Mouse (Mus musculus) frontal cortex, adult 2 months (tissue): Measurements from ENCODE around the gene Olfr495. TPM values are rescaled to one million over a fixed set of nuclear protein-coding genes. Genes with fewer than 3 reads are reported as not detected.

Experiments
- DNase-seq, 2 experiments: peaks; one replicate each; pipeline ENCODE4 v3.0.0; 2022; ENCODE audit warnings: low spot score in 1 of 2; ENCODE audit errors: extremely low spot score in 1 of 2
- polyA plus RNA-seq: library from polyadenylated mRNA; depleted of rRNA; stranded (reverse); fragments of >200 nt; gene quantifications from 2 replicates; pipeline ENCODE4 v1.2.3, GENCODE M21; 2012; rRNA removed

Gene Olfr495
- not detected in 2 replicates for polyA plus RNA-seq

- no peak for DNase-seq
Measured at GRCm38 (mm10) chr7:108392867-108393266, at the start of gene Olfr495. Olfr495 (plus strand) TSS chr7:108393167.

- DNase-seq, result no peak
Measured at GRCm38 (mm10) chr7:108346879-108347278, 46.1 kb upstream of the Olfr495 start, which contains the start of gene Olfr493. Olfr493 (minus strand) TSS chr7:108346979.

GRCm38 (mm10) chr7:108365035-108365434, 27.9 kb upstream of the Olfr495 start, which contains the start of gene Olfr494:
Olfr494 (plus strand) TSS chr7:108365335.
- DNase-seq, result no peak

- DNase-seq, result no peak
Measured at GRCm38 (mm10) chr7:108420121-108420520, 27.2 kb downstream of the Olfr495 start, which contains the start of gene Olfr497. Olfr497 (plus strand) TSS chr7:108420421.

Other genes with a start within 250 kb of the Olfr495 start
- not detected in 2 replicates for gene Olfr485, start 233.3 kb upstream of the Olfr495 start, polyA plus RNA-seq
- not detected in 2 replicates for gene Olfr486, start 220.4 kb upstream of the Olfr495 start, polyA plus RNA-seq
- gene Olfr487, start 178.5 kb upstream of the Olfr495 start, polyA plus RNA-seq, result not detected in 2 replicates
- gene Olfr488, start 134.8 kb upstream of the Olfr495 start, polyA plus RNA-seq, result not detected in 2 replicates
- gene Olfr490, start 104.2 kb upstream of the Olfr495 start, polyA plus RNA-seq, result not detected in 2 replicates
- not detected in 2 replicates for gene Olfr491, start 79.7 kb upstream of the Olfr495 start, polyA plus RNA-seq
- not detected in 2 replicates for gene Olfr492, start 69.5 kb upstream of the Olfr495 start, polyA plus RNA-seq
- gene Olfr493, start 46.2 kb upstream of the Olfr495 start, polyA plus RNA-seq, result not detected in 2 replicates
- gene Olfr494, start 27.8 kb upstream of the Olfr495 start, polyA plus RNA-seq, result not detected in 2 replicates
- gene Olfr497, start 27.3 kb downstream of the Olfr495 start, polyA plus RNA-seq, result not detected in 2 replicates
- not detected in 2 replicates for gene Olfr498, start 72.2 kb downstream of the Olfr495 start, polyA plus RNA-seq
- 0.13 TPM in 1 of 2 replicates, not detected in the other for gene Olfr502, start 131.9 kb downstream of the Olfr495 start, polyA plus RNA-seq
- gene Olfr503, start 151.4 kb downstream of the Olfr495 start, polyA plus RNA-seq, result not detected in 2 replicates
- not detected in 2 replicates for gene Olfr504, start 172.6 kb downstream of the Olfr495 start, polyA plus RNA-seq
- gene Olfr506, start 217.6 kb downstream of the Olfr495 start, polyA plus RNA-seq, result not detected in 2 replicates
- not detected in 2 replicates for gene Olfr507, start 228.6 kb downstream of the Olfr495 start, polyA plus RNA-seq
- not detected in 2 replicates for gene Olfr508, start 236.8 kb downstream of the Olfr495 start, polyA plus RNA-seq